Mouse (Mus musculus) liver, embryonic 13.5 days (tissue): ENCODE measurements around the gene Clec4a2. TPM values are rescaled to one million over a fixed set of nuclear protein-coding genes. Genes with fewer than 3 reads are reported as not detected.
"Not testable (repeated sequence)": the region's sequence is repeated elsewhere in the genome, so short reads cannot be mapped to it uniquely, and the experiment has no call there.

Experiments used
- ATAC-seq: fragments of 200-750 bp; cut with Nextera tagmentation; 2 replicates; pipeline ENCODE4 v1.8.0; 2017; ENCODE audit warnings: low read depth, mild to moderate bottlenecking, moderate number of reproducible peaks, moderate library complexity
- DNase-seq: peaks from one replicate; pipeline ENCODE4 v3.0.0; 2022
- H3K27ac ChIP-seq: fragments of 300-500 bp; sonication (generic); 2 replicates; pipeline ENCODE4 v1.5.1; 2015; ENCODE audit warnings: moderate library complexity, mild to moderate bottlenecking, inconsistent platforms
- H3K27me3 ChIP-seq: fragments of 300-500 bp; sonication (generic); 2 replicates; pipeline ENCODE4 v1.6.1; 2015; ENCODE audit warnings: mild to moderate bottlenecking, inconsistent platforms
- H3K36me3 ChIP-seq: fragments of 300-500 bp; sonication (generic); 2 replicates; pipeline ENCODE4 v1.6.1; 2015; ENCODE audit warnings: mild to moderate bottlenecking, inconsistent platforms
- H3K4me1 ChIP-seq: fragments of 300-500 bp; sonication (generic); replicated peaks from 2 replicates; pipeline ENCODE4 v1.6.1; 2015; ENCODE audit warnings: inconsistent platforms
- H3K4me2 ChIP-seq: fragments of 300-500 bp; sonication (generic); 2 replicates; pipeline ENCODE4 v1.6.1; 2015; ENCODE audit warnings: inconsistent platforms, mild to moderate bottlenecking, moderate library complexity
- H3K4me3 ChIP-seq: fragments of 300-500 bp; sonication (generic); replicated peaks from 2 replicates; pipeline ENCODE4 v1.5.1; 2015; ENCODE audit warnings: mild to moderate bottlenecking, inconsistent platforms
- H3K9ac ChIP-seq: fragments of 300-500 bp; sonication (generic); 2 replicates; pipeline ENCODE4 v1.6.1; 2015; ENCODE audit warnings: mild to moderate bottlenecking, inconsistent platforms
- H3K9me3 ChIP-seq: fragments of 300-500 bp; sonication (generic); replicated peaks from 2 replicates; pipeline ENCODE4 v1.6.1; 2016; ENCODE audit warnings: inconsistent platforms
- WGBS: fragments of 180-500 bp; shearing (Covaris S2); methylation state at CpG from one replicate; pipeline ENCODE4 v1.1.7; 2015; ENCODE audit not compliant: insufficient replicate concordance; 5-methylcytosine and 5-hydroxymethylcytosine counted together
- polyA plus RNA-seq: library from polyadenylated mRNA; unstranded; fragments of >200 nt; fragmentation: Nextera tagmentation; extraction: Ambion mirVana; gene quantifications from 2 replicates; pipeline ENCODE4 v1.2.1, GENCODE M21; 2015

Clec4a2 gene
- polyA plus RNA-seq: 6.8 and 6.9 TPM in 2 replicates

GRCm38 (mm10) chr6:123106128-123106527, at the start of gene Clec4a2:
Clec4a2 (plus strand) TSS chr6:123106428.
- not testable (repeated sequence) for DNase-seq, H3K4me1 ChIP-seq, H3K27ac ChIP-seq, H3K4me2 ChIP-seq, H3K9me3 ChIP-seq, H3K4me3 ChIP-seq, H3K27me3 ChIP-seq, ATAC-seq, H3K36me3 ChIP-seq, H3K9ac ChIP-seq
- 43% methylated on average over 1 of the region's 1 CpGs for WGBS

GRCm38 (mm10) chr6:123095125-123095843, 10.9 kb upstream of the Clec4a2 start:
- 61% methylated on average over 4 of the region's 4 CpGs for WGBS
- no peak overlapping the region for H3K9ac ChIP-seq
- no peak for DNase-seq
- no peaks in the 10 kb centered on the region for H3K27me3 ChIP-seq
- H3K4me1 ChIP-seq: no peaks in the 10 kb centered on the region
- H3K4me2 ChIP-seq: no peak overlapping the region
- no peak overlapping the region for H3K27ac ChIP-seq
- no peaks in the 10 kb centered on the region for H3K36me3 ChIP-seq
- H3K4me3 ChIP-seq: no peak overlapping the region
- no peaks in the 10 kb centered on the region; the same call in 1 of the 2 replicates for H3K9me3 ChIP-seq
- ATAC-seq: no peak

GRCm38 (mm10) chr6:123123195-123123594, 17.0 kb downstream of the Clec4a2 start:
- Histone ChIP-seq H3K4me3 (no peak overlapping the region), H3K27me3 (no peaks in the 10 kb centered on the region), H3K4me1 (no peaks in the 10 kb centered on the region), H3K9ac (no peak overlapping the region), H3K9me3 (no peaks in the 10 kb centered on the region), H3K4me2 (no peak overlapping the region), H3K27ac (no peak overlapping the region), H3K36me3 (no peaks in the 10 kb centered on the region)
- 25% methylated on average over 3 of the region's 3 CpGs for WGBS
- ATAC-seq (no peak), DNase-seq (no peak)

- Histone ChIP-seq H3K9ac (no peak overlapping the region), H3K4me2 (no peak overlapping the region), H3K4me3 (no peak overlapping the region), H3K27me3 (no peaks in the 10 kb centered on the region), H3K4me1 (no peaks in the 10 kb centered on the region), H3K27ac (no peak overlapping the region), H3K9me3 (no peaks in the 10 kb centered on the region), H3K36me3 (no peaks in the 10 kb centered on the region)
- WGBS: 38% methylated on average over 1 of the region's 1 CpGs
- ATAC-seq (no peak), DNase-seq (no peak)
These were observed 20.9 kb downstream of the Clec4a2 start for GRCm38 (mm10) chr6:123127173-123127572.

GRCm38 (mm10) chr6:123137766-123138526, 31.7 kb downstream of the Clec4a2 start:
- not testable (repeated sequence) for H3K27me3 ChIP-seq, H3K4me3 ChIP-seq, H3K4me1 ChIP-seq, ATAC-seq, H3K36me3 ChIP-seq, H3K9ac ChIP-seq, H3K4me2 ChIP-seq, DNase-seq, H3K27ac ChIP-seq, H3K9me3 ChIP-seq
- WGBS: 51% methylated on average over 29 of the region's 29 CpGs

GRCm38 (mm10) chr6:123170106-123170505, 63.9 kb downstream of the Clec4a2 start:
- DNase-seq: no peak
- Histone ChIP-seq H3K36me3 (no peaks in the 10 kb centered on the region), H3K4me3 (no peak overlapping the region), H3K27me3 (no peaks in the 10 kb centered on the region), H3K27ac (no peak overlapping the region), H3K9ac (no peak overlapping the region), H3K9me3 (no peaks in the 10 kb centered on the region), H3K4me2 (no peak overlapping the region), H3K4me1 (no peaks in the 10 kb centered on the region)
- WGBS: 19% methylated on average over 1 of the region's 1 CpGs
- ATAC-seq: no peak

- no peak for ATAC-seq
- no peaks in the 10 kb centered on the region; the same call in 1 of the 2 replicates for H3K9me3 ChIP-seq
- H3K36me3 ChIP-seq: no peaks in the 10 kb centered on the region
- H3K27ac ChIP-seq: no peak overlapping the region
- no peak overlapping the region for H3K4me2 ChIP-seq
- no peaks in the 10 kb centered on the region for H3K27me3 ChIP-seq
- H3K4me3 ChIP-seq: no peak overlapping the region
- H3K9ac ChIP-seq: no peak overlapping the region
- H3K4me1 ChIP-seq: no peaks in the 10 kb centered on the region
- DNase-seq: no peak
These were observed 64.8 kb downstream of the Clec4a2 start for GRCm38 (mm10) chr6:123171040-123171439.

- Histone ChIP-seq H3K4me2 (no peak within 1 kb of the TSS), H3K9ac (no peak within 1 kb of the TSS), H3K36me3 (no peaks in the 10 kb centered on the region), H3K4me1 (no peaks in the 10 kb centered on the region), H3K4me3 (no peak within 1 kb of the TSS), H3K27me3 (no peaks in the 10 kb centered on the region), H3K9me3 (no peaks in the 10 kb centered on the region; the same call in 1 of the 2 replicates), H3K27ac (no peak within 1 kb of the TSS)
- DNase-seq: no peak
- 64% methylated on average over 4 of the region's 4 CpGs for WGBS
- ATAC-seq: no peak
These were observed 66.4 kb downstream of the Clec4a2 start, which contains the start of gene Clec4b2 for GRCm38 (mm10) chr6:123172593-123172992. Clec4b2 (plus strand) TSS chr6:123172893.

GRCm38 (mm10) chr6:123175549-123175948, 69.3 kb downstream of the Clec4a2 start:
- H3K9me3 ChIP-seq: no peaks in the 10 kb centered on the region; the same call in 1 of the 2 replicates
- WGBS: 53% methylated on average over 1 of the region's 1 CpGs
- no peak overlapping the region for H3K4me2 ChIP-seq
- no peaks in the 10 kb centered on the region for H3K4me1 ChIP-seq
- ATAC-seq (no peak), DNase-seq (no peak)
- H3K9ac ChIP-seq: no peak overlapping the region
- H3K4me3 ChIP-seq: no peak overlapping the region
- no peaks in the 10 kb centered on the region for H3K27me3 ChIP-seq
- no peaks in the 10 kb centered on the region for H3K36me3 ChIP-seq
- H3K27ac ChIP-seq: no peak overlapping the region

- not testable (repeated sequence) for H3K4me3 ChIP-seq, H3K4me1 ChIP-seq, DNase-seq, H3K27me3 ChIP-seq, H3K4me2 ChIP-seq, H3K9ac ChIP-seq, H3K27ac ChIP-seq, H3K9me3 ChIP-seq, H3K36me3 ChIP-seq, ATAC-seq
- 60% methylated on average over 2 of the region's 2 CpGs for WGBS
These were observed 78.6 kb downstream of the Clec4a2 start for GRCm38 (mm10) chr6:123184862-123185261.
